Mouse (Mus musculus): ENCODE measurements around the gene Suz12. TPM values are rescaled to one million over a fixed set of nuclear protein-coding genes. Genes with fewer than 3 reads are reported as not detected.
A peak's percentile ranks its signal among the peaks of the same experiment; 100 is the strongest.
"Not testable (repeated sequence)": the region's sequence is repeated elsewhere in the genome, so short reads cannot be mapped to it uniquely, and the experiment has no call there.

Suz12 gene
- polyA plus RNA-seq, 1 experiment from 2014 or later = 9.3 TPM

DNA sequence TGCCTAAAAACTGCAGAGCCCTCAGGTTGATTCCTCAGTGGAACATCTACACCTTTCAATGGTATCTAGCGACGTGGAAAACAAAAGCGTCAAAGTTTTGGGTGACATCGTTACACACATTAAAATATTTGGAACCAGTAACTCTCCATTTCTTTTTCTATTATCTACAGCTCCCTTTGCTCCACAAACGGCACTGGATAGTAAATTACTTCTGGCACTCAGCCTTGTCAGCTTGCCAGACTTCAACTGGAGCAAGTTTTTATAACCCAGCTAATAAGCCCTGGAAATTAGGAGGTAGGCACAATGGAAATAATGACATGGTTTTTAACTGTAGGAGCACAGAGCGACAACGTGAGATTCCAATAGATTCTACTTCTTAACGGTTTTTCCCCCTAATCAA lies 27.0 kb upstream of the Suz12 start:
- H3K36me3 ChIP-seq (ENCODE audit: control insufficient read depth, insufficient read depth, low read length) = no peaks in the 10 kb centered on the region
- no peaks in the 10 kb centered on the region for H3K27me3 ChIP-seq (replicated peaks; ENCODE audit: control insufficient read depth, insufficient read depth, low read length)
- H3K9me3 ChIP-seq (ENCODE audit: control insufficient read depth, low read length) = no peaks in the 10 kb centered on the region
- H3K9ac ChIP-seq (ENCODE audit: low read depth, low read length) = no peak overlapping the region
- H3K4me3 ChIP-seq (ENCODE audit: low read length) = no peak overlapping the region
- WGBS = 42% methylated on average over 8 of the region's 8 CpGs
- peaks cover 7% of the 10 kb centered on the region for H3K4me1 ChIP-seq (ENCODE audit: control insufficient read depth, insufficient read depth, low read depth, low read length)
- ATAC-seq = no peak
- no peak overlapping the region for H3K4me2 ChIP-seq (ENCODE audit: low read length)
- H3K27ac ChIP-seq (ENCODE audit: low read depth, low read length) = no peak overlapping the region

DNA sequence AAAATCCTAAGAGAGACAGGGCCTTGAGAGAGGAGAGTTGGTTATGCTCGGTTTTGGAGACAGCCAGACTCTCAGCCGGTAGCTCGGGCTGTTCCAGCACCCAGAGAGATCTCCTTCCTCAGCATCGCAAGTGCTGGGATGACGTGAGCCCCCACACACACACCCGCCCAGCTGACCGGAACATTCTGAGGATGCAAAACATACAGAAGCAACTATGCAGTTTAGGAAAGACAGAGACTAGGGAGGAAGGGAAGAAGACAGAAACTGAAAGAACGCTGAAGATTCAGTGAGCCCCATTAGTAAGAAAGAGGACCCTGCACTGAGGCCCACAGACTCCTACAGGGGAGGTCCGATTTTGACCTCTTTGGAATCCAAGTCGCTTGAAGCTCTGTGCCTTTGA lies 25.2 kb upstream of the Suz12 start:
- Histone ChIP-seq H3K27me3 (replicated peaks; ENCODE audit: control insufficient read depth, insufficient read depth, low read length) (no peaks in the 10 kb centered on the region), H3K4me3 (ENCODE audit: low read length) (no peak overlapping the region), H3K27ac (ENCODE audit: low read depth, low read length) (no peak overlapping the region), H3K36me3 (ENCODE audit: control insufficient read depth, insufficient read depth, low read length) (no peaks in the 10 kb centered on the region), H3K4me1 (ENCODE audit: control insufficient read depth, insufficient read depth, low read depth, low read length) (no peaks in the 10 kb centered on the region), H3K9ac (ENCODE audit: low read depth, low read length) (no peak overlapping the region), H3K9me3 (ENCODE audit: control insufficient read depth, low read length) (no peaks in the 10 kb centered on the region), H3K4me2 (ENCODE audit: low read length) (no peak overlapping the region)
- ATAC-seq = no peak
- WGBS = 77% methylated on average over 10 of the region's 10 CpGs

DNA sequence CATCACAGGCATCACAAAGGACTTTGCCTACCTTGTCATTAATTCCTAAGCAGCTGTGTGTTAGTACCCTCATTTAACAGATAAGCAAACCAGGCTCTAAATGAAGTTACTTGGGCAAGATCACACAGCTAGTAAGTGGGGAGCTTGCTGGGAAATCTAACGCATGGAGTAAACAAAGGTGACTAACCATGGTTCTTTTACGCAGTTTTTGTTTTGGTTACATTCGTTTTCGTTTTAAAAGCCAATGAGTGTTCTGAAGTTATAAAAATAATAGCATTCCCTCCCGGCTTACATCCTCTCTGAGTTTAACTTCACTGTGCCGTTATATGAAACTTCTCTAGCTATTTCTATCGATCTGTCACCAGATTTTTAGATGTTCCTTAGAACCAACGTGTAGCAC lies 19.8 kb upstream of the Suz12 start:
- H3K4me2 ChIP-seq (ENCODE audit: low read length) = peak overlapping the region; percentile 90
- no peak overlapping the region; the same call in 1 of the 2 replicates for H3K9ac ChIP-seq (ENCODE audit: low read depth, low read length)
- H3K4me1 ChIP-seq (ENCODE audit: control insufficient read depth, insufficient read depth, low read depth, low read length) = peaks cover 3% of the 10 kb centered on the region
- WGBS = 18% methylated on average over 8 of the region's 8 CpGs
- no peak for ATAC-seq
- peaks cover 3% of the 10 kb centered on the region; the same call in 1 of the 2 replicates for H3K27me3 ChIP-seq (replicated peaks; ENCODE audit: control insufficient read depth, insufficient read depth, low read length)
- H3K9me3 ChIP-seq (ENCODE audit: control insufficient read depth, low read length) = no peaks in the 10 kb centered on the region
- H3K4me3 ChIP-seq (ENCODE audit: low read length) = peak overlapping the region; percentile 61
- no peak overlapping the region for H3K27ac ChIP-seq (ENCODE audit: low read depth, low read length)
- H3K36me3 ChIP-seq (ENCODE audit: control insufficient read depth, insufficient read depth, low read length) = no peaks in the 10 kb centered on the region

GRCm38 (mm10) chr11:79973626-79974476 lies 19.1 kb upstream of the Suz12 start:
- ATAC-seq = peak; percentile 58; the same call in 1 of the 2 replicates
- Histone ChIP-seq H3K4me3 (ENCODE audit: low read length) (peak overlapping the region; percentile 61), H3K9me3 (ENCODE audit: control insufficient read depth, low read length) (no peaks in the 10 kb centered on the region), H3K27me3 (replicated peaks; ENCODE audit: control insufficient read depth, insufficient read depth, low read length) (peaks cover 3% of the 10 kb centered on the region; the same call in 1 of the 2 replicates), H3K4me2 (ENCODE audit: low read length) (peak overlapping the region; percentile 90), H3K4me1 (ENCODE audit: control insufficient read depth, insufficient read depth, low read depth, low read length) (peaks cover 3% of the 10 kb centered on the region), H3K27ac (ENCODE audit: low read depth, low read length) (peak overlapping the region; percentile 48; the same call in 1 of the 2 replicates), H3K9ac (ENCODE audit: low read depth, low read length) (peak overlapping the region; percentile 70), H3K36me3 (ENCODE audit: control insufficient read depth, insufficient read depth, low read length) (no peaks in the 10 kb centered on the region)
- under 1% methylated on average over 41 of the region's 41 CpGs for WGBS

DNA sequence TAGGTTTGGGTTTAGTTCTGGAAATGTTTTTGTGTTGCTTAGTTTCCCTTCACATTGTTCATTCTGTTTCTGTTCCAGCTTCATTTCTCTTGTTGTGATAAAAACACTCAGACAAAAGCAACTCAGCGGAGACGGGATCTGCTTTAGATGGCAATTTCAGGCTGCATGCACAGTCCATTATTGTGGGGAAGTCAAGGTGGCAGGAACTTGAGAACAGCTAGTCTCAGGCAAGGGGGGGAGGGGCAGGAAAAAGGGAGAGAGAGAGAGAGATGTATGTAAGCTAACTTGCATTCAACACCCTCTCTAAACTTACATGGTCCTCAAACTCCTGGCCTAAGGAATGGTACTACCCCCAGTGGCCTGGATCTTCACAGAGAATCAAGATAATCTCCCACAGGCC lies 17.5 kb upstream of the Suz12 start:
- 43% methylated on average over 2 of the region's 2 CpGs for WGBS
- ATAC-seq = no peak

DNA sequence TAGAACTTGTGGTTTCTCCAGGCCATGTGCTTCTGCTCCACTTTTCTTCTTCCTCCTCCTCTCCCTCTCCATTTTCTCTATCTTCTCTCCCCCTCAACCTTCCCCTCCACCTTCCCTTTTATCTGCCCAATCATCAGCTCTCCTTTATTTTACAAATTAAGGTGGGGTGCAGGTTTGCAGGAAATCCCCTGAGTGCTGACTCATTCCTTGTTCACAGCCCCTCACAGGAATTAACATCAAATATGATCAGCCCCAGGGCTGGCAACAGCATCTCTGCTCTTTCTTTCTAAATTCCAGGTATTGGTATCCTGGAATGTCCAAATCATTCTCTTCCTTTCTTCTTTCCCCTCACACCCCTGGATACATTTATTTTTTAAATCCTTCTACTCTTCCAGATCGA lies 16.7 kb upstream of the Suz12 start:
- Histone ChIP-seq H3K27ac (ENCODE audit: low read depth, low read length) (no peak overlapping the region), H3K9me3 (ENCODE audit: control insufficient read depth, low read length) (no peaks in the 10 kb centered on the region), H3K9ac (ENCODE audit: low read depth, low read length) (no peak overlapping the region), H3K27me3 (replicated peaks; ENCODE audit: control insufficient read depth, insufficient read depth, low read length) (peaks cover 3% of the 10 kb centered on the region; the same call in 1 of the 2 replicates), H3K4me3 (ENCODE audit: low read length) (no peak overlapping the region), H3K4me2 (ENCODE audit: low read length) (no peak overlapping the region), H3K4me1 (ENCODE audit: control insufficient read depth, insufficient read depth, low read depth, low read length) (peaks cover 3% of the 10 kb centered on the region), H3K36me3 (ENCODE audit: control insufficient read depth, insufficient read depth, low read length) (no peaks in the 10 kb centered on the region)
- 95% methylated on average over 1 of the region's 1 CpGs for WGBS
- ATAC-seq = no peak

More for the DNA sequence above, 17.5 kb upstream of the Suz12 start:
- Histone ChIP-seq H3K4me2 (ENCODE audit: low read length) (no peak overlapping the region), H3K9me3 (ENCODE audit: control insufficient read depth, low read length) (no peaks in the 10 kb centered on the region), H3K27ac (ENCODE audit: low read depth, low read length) (no peak overlapping the region), H3K9ac (ENCODE audit: low read depth, low read length) (no peak overlapping the region), H3K4me3 (ENCODE audit: low read length) (no peak overlapping the region), H3K36me3 (ENCODE audit: control insufficient read depth, insufficient read depth, low read length) (no peaks in the 10 kb centered on the region), H3K27me3 (replicated peaks; ENCODE audit: control insufficient read depth, insufficient read depth, low read length) (peaks cover 3% of the 10 kb centered on the region; the same call in 1 of the 2 replicates), H3K4me1 (ENCODE audit: control insufficient read depth, insufficient read depth, low read depth, low read length) (peaks cover 3% of the 10 kb centered on the region)

GRCm38 (mm10) chr11:79976645-79977044 lies 16.3 kb upstream of the Suz12 start:
- H3K36me3 ChIP-seq (ENCODE audit: control insufficient read depth, insufficient read depth, low read length); H3K9me3 ChIP-seq (ENCODE audit: control insufficient read depth, low read length); H3K4me2 ChIP-seq (ENCODE audit: low read length): not testable (repeated sequence)

GRCm38 (mm10) chr11:79977061-79977460 lies 15.8 kb upstream of the Suz12 start:
- H3K9ac ChIP-seq (ENCODE audit: low read depth, low read length); H3K9me3 ChIP-seq (ENCODE audit: control insufficient read depth, low read length); ATAC-seq; H3K4me1 ChIP-seq (ENCODE audit: control insufficient read depth, insufficient read depth, low read depth, low read length); H3K27me3 ChIP-seq (replicated peaks; ENCODE audit: control insufficient read depth, insufficient read depth, low read length); H3K4me2 ChIP-seq (ENCODE audit: low read length); H3K4me3 ChIP-seq (ENCODE audit: low read length); H3K36me3 ChIP-seq (ENCODE audit: control insufficient read depth, insufficient read depth, low read length); H3K27ac ChIP-seq (ENCODE audit: low read depth, low read length): not testable (repeated sequence)
- 95% methylated on average over 14 of the region's 14 CpGs for WGBS

More at GRCm38 (mm10) chr11:79976645-79977044, 16.3 kb upstream of the Suz12 start:
- ATAC-seq; H3K4me3 ChIP-seq (ENCODE audit: low read length); H3K27me3 ChIP-seq (replicated peaks; ENCODE audit: control insufficient read depth, insufficient read depth, low read length); H3K4me1 ChIP-seq (ENCODE audit: control insufficient read depth, insufficient read depth, low read depth, low read length); H3K27ac ChIP-seq (ENCODE audit: low read depth, low read length); H3K9ac ChIP-seq (ENCODE audit: low read depth, low read length): not testable (repeated sequence)
- WGBS = 75% methylated on average over 6 of the region's 6 CpGs

DNA sequence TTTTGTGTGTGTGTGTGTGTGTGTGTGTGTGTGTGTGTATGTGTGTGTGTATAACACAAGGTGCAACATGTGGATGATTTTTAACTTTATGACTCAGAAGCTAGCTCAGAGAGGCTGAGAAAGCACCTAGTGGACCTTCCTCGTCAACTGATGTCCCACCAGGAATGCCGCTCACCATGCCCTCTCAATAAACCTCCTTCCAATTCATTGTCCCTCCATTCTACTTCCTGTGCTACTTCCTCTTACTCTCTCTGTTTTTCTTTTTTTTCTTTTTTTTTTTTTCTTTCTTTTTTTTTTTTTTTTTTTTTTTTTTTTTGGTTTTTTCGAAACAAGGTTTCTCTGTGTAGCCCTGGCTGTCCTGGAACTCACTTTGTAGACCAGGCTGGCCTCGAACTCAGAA lies 15.2 kb upstream of the Suz12 start:
- not testable (repeated sequence) for H3K4me2 ChIP-seq (ENCODE audit: low read length); H3K4me3 ChIP-seq (ENCODE audit: low read length); H3K27me3 ChIP-seq (replicated peaks; ENCODE audit: control insufficient read depth, insufficient read depth, low read length); ATAC-seq; H3K36me3 ChIP-seq (ENCODE audit: control insufficient read depth, insufficient read depth, low read length); H3K4me1 ChIP-seq (ENCODE audit: control insufficient read depth, insufficient read depth, low read depth, low read length); H3K9ac ChIP-seq (ENCODE audit: low read depth, low read length); H3K27ac ChIP-seq (ENCODE audit: low read depth, low read length); H3K9me3 ChIP-seq (ENCODE audit: control insufficient read depth, low read length)
- 95% methylated on average over 3 of the region's 4 CpGs for WGBS

All from hindbrain, embryonic 16.5 days (tissue).